Mouse (Mus musculus) cerebellum, adult 9-10 months (tissue): ENCODE results near the gene Ccser1.
"Not testable (repeated sequence)": the region's sequence is repeated elsewhere in the genome, so short reads cannot be mapped to it uniquely, and the experiment has no call there.

ENCODE experiments used
- DNase-seq: peaks from one replicate; pipeline ENCODE4 v3.0.0; 2022

The Ccser1 gene

DNA sequence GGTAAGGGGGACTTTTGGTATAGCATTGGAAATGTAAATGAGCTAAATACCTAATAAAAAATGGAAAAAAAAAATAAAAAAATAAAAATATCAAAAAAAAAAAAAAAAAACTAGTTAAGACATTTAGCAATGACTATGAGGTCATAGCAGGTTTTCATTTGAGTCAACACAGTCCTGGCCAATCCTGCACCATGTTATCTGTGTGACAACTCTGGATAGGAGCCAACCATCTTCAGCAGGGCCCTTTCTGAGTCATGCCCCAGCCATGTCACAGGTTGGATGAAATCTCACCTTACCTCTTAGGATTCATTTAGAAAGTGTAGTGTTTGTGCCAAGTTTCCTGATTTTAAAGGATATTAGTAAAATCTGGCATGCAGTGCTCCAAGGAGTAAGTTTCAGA is 45.2 kb downstream of the Ccser1 start:
- no peak for DNase-seq

DNA sequence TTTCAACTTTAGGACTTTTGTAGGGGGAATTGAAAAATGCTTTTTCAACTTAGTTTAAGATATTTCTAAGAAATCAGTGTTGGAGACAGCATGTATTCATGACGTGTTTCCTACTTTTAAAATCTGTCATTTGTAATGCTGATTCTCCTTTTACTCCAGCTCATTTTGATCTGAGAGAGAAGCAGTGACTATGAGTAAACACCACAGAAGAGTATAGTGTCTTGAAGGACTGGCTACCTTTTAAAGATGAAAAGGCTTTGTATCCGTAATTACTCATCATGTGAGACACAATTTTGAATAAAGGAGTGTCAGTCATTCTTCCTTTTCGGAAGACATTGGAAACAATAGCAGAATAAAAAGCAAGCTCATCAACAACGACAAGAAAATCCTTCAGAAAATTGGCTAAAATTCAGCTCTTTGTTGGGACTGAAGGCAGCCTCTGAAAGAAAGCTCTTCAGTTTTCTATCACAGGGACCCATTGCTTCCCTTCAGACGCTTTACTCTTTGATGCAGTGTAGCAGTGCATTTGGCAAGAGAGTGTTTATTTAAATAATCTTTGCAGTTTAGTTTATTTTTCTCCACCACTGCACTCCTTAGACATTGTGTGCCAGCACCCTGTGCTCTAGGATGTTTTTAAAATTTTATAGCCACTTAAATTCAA is 50.1 kb downstream of the Ccser1 start:
- DNase-seq = no peak

DNA sequence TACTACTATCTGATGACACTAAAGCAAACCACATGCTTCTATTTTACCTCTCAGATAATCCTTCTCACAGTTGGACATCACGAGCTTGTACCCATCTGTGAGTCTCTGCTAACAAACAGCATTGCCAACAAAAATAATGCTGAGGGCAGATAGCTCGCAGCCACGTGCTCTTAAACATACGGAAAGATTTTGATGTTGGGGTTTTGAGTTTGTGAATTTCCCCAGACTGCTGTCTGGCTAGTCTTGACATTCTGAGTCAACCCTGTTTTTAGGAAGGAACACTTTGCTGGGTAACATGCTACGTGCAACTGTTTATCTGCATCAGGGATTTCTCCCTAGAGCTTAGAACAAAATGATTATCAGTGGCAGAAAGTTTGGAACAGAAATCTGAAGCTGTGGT is 52.9 kb downstream of the Ccser1 start:
- DNase-seq = no peak

DNA sequence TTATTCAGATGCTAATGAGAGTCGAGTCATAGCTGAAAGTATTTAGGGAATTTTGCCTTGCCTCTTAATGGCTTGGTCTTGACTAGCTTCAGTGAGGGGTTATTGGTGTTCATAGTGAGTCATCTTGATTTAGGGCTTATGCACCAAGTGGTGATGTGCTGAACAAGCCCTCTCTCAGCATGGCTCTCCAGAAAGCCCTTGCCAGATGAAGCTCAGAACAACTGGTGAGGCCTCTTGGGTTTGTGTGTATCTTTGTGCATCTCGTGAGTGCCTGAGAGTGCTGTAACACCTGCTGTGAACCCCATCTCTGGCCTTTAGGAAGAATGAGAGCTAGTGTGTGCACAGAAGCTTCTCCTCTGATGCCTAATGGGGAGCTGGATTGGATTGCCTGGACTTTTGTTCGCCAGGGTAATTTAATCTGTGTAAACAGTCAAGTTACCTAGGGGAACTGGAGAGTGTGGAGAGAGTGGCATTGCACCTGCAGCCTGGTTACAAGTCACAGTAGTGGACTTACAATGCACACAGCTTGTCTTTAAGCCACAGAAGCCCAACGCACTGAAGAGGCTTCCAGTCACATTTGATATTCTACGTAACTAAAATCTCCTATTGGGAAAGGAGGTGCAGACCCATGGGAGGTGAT is 53.5 kb downstream of the Ccser1 start:
- DNase-seq = no peak

DNA sequence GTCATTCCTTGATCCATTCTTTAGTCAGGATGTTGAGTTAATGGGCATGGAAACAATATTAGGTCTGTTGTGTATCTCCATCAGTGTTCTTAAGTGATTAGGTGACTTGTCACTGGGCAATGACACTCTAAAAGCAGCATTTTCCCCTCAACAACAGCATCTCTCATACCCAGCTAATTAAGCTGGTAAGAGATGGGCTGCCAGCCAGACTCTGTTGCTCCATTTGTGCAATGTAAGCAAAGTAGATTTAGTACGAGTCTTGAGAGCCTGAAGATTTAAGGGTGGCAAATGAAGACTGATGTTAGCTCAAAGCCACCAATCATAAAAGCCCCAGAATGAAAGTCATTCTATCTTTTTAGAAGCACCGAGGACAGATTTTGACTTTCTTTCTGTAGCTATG is 60.5 kb downstream of the Ccser1 start:
- no peak for DNase-seq

DNA sequence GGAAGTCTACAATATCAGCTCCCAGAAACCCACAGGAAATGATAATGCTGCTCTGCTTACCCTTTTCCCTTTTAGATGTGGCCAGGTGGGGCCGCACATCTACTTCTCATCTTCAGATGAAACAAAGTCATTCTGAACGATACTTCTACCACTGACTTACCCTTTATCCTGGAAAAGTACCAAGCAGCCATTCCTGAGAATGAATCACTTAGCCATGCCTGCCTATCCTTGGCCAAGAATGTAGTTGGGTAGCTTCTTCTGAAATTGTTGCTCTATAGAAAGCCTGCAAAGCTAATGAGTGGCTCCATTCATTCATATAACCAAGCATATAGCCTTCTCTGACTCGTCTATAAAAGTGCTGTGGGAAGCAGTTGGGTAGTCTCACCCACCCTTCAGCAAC is 62.4 kb downstream of the Ccser1 start:
- no peak for DNase-seq

DNA sequence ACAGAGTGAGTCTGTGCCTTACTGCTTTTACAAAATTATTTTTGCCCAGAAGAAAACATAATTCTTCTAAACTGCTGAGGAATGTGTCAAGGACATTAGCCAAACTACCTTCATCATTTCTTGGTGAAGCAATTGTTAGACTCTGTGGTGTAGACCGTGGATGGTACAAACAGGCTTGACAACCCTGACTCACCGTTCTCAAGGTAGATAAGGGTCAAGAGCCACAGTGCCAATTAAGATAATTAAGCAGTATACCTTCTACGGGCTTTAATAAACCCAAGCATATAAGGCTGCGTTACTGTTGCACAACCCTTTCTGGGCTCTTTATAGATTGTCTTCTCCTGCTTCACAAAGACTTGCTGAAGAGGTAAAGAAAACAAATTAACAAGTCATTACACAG is 66.4 kb downstream of the Ccser1 start:
- DNase-seq = no peak

DNA sequence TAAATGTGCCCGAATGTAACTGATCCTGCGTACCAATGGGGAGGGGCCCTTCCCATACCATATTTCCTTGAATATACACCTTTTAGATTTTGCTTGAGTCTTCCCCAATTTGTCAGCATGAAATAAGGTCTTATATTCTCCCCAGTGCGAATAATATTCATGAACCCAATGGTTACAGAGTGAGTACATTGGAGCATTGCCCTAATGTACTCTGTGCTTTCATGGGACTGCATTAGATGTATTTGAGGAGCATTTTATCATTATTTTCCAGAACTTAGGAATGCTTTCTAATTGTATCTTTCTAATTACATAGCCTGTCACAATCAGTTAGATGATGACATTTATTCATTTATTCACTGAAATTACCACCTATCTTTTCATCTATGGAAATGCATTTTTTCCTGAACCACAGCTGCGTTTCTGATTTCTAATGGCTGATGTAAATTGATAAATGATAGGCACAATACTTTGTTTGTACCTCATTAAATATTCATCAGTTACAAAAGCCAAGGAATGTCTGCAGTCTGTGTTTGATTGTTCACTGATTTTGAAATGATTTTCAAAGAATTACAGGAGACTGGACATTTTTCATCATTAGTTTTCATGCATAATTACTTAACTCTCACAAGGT is 67.8 kb downstream of the Ccser1 start:
- DNase-seq = no peak

DNA sequence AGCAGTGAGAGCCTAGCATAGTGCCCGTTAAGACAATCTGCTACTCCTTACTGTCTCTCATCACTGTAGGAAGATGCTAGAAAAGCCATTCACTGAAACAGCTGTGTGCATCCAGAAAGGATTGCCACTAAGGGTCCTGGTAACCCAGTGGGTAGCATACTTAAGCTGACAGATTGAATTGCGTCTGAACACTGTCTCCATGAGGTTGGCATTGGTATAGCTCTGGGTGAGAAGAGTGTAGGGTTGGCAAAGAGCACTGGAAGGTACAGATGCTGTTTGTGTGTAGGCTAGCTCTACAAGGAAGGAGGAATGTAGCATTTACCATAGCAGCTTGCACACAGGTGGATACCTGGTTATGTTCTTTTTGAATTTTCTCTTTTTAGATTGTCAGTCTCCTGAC is 68.6 kb downstream of the Ccser1 start:
- no peak for DNase-seq

DNA sequence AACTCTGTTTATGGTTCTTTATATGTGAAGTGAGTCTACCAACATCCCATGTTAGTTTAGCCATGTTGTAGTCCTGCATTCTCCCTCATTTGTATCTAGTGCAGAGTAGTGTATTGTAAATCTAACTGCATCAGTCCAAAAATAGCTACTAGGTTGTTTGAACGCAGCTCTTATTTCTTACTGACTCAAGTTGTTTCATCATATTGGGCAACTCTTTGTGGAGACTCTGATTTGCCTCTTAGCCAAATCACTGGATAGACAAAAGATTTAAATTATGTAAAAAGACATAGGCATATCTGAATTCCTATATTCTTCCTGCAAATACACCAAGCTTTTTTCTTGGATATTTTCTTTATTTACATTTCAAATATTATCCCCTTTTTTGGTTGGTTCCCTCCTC is 71.1 kb downstream of the Ccser1 start:
- DNase-seq = no peak

DNA sequence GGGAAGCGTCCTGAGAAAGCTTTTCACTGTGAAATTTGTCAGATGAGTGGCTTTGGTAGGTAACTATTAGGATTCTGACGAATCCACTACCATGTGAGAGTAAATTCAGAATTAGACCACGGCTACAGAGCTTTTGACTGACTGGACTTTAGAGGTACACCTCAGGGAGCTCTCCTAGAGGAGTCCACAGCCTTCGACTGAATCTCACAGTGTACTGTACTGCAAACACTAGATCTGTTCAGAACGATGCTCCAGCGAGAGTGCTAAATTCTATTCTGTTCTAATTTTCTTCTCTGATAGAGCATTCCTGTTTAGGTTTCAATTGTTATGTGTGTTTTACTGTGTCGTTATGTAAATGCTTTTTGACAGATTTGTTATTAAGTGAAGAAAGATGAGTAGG is 72.8 kb downstream of the Ccser1 start:
- no peak for DNase-seq

DNA sequence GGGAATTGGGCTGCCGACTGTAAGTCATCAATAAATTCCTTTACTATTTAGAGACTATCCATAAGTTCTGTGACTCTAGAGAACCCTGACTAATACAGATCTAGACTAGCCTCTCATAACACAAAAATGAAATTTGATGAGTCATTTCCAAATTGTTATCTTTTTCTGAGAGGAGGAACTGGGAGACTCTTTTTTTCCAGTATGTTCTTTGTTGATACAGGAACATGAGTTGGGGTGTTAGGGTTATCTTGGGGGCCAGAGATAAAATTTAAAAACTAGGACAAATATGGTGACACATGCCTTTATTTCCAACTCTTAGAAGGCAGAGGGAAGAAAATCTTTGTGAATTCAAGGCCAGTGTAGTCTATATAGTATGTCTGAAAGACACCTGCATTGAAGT is 75.8 kb downstream of the Ccser1 start:
- DNase-seq = not testable (repeated sequence)

DNA sequence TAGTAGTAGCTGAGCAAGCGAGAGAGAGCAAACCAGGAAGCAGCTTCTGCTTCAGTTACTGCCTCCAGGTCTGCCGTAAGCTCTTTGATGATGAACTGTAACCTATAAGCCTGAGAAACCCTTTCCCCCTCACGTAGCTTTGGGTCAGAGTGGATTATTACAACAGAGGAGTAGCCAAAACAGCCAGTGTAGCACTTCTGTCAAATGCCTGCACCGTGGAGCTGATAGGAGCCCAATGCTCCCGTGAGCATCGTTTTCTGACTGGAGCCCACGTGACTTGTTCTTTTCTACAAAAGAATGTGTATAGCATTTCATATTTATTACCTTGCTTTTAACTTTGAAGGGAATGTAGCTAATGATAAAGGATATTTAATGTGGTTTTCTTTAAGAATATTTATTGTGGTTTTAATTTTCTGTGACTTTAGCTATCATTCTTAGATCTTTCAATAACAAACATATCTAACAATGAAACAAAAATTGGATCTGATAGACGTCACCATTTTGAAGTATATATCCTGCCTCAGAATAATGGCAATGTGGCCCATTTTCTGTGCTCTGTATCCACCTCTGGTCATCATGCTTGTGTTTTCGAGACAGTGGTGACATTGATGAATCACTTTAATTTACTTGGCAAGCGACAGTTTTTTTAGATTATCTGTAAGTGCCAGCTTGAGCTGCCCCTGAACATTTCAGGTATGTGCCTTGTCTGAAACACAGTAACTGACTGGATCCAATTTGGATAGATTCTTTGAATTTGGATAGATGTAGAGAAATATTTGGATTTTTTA is 78.9 kb downstream of the Ccser1 start:
- DNase-seq = no peak

DNA sequence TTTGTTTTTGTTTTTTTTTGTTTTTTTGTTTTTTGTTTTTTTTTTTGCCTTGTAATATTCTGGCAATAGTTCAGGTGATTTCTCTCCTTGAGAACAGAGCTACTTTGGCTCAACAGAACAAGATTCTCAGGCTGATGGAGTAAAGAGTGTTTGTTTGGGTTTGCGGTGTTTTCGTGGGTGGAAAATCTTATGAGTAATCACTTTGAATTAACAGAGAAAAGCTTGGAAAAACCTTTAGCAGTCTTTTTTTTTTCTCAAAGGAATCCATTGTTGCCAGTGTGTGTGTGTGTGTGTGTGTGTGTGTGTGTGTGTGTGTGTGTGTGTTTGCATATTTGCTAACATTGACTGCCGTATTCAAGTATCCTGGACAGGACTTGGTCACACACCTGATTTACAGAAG is 81.3 kb downstream of the Ccser1 start:
- DNase-seq = no peak

DNA sequence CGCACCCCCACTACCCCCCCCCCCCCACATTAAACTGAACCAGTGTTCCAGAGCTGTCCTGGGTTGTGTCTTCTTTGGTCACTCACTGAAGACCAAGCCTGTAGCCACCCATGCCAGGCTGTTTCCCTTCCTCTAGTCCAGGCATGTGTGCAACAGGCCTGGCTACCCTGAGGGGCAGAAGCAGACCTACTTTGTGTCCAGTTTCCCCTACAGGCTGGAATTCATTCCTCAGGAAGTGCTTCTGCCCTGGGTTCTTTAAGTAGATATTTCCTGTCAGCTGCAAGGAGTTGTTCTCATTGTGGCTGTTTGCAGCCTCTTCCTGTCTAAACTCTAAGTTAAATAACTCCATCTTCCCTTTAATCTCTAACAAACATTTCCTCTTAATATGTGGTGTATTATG is 82.3 kb downstream of the Ccser1 start:
- no peak for DNase-seq

DNA sequence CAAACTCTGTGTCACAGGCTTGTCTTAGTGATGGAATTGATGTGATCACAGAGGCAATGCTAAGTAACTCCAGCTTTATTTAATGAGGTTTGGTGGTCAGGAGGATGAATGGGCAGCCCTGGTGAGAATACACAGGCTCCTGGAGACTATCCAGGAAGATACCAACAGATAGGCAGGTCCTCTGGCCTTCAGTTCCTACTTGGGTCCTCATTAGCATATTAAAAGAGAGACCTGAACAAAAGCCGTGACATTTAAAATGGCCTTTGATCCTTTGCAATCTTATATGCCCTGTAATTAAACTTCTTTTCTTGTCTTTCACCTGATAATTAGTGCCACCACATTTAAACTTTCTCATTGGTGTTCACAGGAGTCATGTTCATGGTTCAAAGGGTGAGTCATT is 83.2 kb downstream of the Ccser1 start:
- no peak for DNase-seq

DNA sequence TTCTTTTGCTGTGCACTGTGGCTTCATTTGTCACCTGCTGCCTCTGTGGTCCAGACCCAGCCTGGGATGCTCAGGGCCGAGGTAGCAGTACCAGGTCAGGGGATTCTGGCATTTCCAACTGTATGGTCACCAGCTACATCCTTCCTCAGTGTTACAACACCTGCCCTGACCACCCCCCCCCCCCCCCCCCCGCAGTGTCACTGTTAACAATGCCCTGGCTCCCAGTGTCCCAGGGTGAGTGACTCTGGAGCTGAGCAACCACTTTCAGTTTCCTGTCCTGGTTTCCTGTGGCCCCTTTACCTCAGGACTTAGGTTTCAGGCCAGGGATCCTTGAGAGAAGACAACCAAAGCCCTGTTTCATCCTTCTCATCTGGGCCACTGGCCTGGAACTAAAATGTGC is 90.9 kb downstream of the Ccser1 start:
- no peak for DNase-seq

DNA sequence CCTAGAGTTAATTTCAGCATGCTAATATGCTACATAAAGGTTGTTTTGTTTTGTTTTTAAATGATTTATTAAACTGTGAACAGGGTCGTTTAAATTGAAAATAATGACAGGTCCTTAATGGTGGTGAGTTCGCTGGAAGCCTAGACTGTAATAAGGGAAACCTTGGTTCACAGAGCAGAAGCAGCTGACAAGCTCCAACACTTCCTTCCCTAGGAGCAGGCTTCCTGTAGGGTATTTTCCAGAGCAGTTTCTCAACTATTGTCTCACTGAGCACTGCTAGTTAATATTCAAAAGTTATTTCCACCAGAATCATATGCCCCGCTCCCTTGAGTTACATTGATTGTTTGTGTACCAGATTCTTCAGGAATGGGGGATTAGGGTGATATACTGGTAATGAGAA is 93.3 kb downstream of the Ccser1 start:
- DNase-seq = no peak

DNA sequence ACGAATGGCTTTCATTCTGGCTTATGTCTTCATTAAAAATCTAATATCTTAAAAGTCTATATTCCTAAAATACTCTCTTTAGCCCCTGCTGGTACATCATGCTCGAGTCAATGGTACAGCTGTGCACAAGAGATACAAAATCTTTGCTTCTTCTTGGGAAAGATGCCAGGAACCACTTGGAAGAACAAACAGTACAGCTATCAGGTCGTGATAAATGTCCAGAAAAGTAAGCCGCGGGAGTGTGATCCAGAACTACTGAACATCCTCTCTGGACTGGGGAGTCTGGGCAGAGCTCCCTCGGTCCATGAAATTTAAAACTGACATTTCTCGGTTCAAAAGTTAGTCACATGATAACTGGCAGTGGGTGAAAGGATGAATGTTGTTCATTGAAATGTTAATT is 99.4 kb downstream of the Ccser1 start:
- no peak for DNase-seq

DNA sequence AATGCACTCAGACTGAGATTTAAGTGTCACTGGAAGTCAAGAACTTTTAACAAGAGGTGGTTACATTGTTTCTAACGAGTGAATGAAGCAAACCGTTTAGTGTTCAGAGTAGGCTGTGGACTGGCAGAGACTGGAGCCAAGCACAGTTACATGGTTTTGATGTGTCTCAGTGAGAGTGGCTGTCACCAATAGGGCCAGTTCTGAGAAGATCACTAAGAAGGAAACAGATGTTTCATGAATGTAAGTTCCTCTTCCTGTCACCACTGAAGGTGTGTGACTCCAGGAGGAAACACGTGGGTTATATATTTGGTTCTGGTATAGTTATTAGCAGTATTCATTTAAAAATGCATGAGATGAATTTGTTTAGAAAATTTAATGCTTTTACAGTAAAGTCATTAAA is 112.8 kb downstream of the Ccser1 start:
- DNase-seq = no peak

DNA sequence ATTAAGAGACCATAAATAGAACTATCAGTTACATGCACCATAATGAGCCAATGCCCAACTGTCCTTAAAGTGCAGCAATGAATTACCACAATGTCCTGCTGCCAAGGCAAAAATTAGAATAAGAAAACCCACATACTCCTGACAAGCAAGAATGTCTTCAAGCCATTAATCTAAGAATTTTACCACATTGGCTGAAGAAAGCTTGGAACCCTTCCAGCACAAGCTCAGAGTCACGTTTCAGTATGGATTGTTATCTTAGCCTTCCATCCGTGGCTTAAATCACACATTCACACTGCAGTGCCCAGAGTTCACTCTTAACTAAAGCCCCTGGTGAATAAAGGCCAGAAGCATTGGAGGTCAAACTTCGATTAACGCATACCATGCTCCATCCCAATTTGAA is 115.4 kb downstream of the Ccser1 start:
- DNase-seq = no peak

DNA sequence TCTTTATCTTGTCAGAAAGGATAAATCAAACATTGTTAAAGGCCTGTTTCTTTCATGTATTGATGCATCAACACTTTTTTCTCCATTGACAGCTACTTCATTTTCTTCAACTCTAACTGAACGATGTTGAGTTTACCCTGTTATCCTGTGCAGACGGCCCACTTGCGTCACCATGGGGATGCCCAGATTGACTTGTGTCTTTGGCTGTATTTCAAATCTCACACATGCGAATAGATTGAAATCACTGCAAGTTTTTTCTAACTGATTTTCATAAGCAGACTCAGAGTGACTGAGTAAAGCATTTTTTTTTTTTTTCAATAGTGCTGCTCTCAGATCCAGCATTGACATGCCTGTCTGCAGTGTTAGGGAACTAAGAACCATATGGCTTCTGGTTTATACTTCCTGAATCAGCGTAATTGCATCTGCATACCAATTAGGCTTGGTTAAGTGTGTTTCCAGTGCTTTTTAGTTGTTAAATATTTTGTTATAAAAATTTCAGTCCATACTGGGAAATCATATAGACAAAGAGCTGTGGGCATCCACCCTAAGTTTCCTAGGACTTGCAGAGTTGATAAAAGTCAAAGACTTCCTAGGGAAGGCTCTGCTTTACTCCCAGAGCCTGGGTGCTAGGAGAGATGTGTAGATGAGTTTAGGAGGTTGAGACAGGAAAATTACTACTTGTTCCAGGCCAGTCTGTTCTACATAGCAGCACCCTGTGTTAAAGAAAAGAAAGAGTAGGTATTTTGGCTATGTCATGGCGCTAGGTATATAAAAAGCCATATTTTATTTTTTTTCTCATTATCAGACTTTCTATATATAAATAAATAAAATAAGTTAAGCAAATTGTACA is 116.3 kb downstream of the Ccser1 start:
- no peak for DNase-seq

DNA sequence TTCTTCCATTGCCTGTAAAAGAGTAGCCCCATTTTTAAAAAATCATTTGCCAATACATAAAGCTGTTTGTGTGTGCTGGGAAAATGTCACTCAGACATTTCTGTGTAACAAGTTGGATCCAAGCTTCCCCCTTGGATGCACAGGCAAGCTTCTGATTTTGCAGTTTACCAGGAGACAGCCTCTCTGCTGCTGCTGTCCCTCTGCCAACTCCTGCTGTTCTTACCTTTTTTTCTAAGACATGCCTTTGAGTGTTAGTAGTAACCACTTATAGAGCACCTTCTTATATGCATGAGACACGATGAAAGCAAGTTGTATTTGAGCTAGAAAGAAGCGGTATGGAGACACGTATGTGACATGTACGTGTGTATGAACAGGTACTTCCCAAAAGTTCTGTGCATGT is 120.3 kb downstream of the Ccser1 start:
- peak; percentile 21 for DNase-seq
